Mouse (Mus musculus): ENCODE results near the gene Plcl2. TPM values are rescaled to one million over a fixed set of nuclear protein-coding genes. Genes with fewer than 3 reads are reported as not detected.

Plcl2 gene
- polyA plus RNA-seq, 1 experiment from 2014 or later: 6.7 TPM

DNA sequence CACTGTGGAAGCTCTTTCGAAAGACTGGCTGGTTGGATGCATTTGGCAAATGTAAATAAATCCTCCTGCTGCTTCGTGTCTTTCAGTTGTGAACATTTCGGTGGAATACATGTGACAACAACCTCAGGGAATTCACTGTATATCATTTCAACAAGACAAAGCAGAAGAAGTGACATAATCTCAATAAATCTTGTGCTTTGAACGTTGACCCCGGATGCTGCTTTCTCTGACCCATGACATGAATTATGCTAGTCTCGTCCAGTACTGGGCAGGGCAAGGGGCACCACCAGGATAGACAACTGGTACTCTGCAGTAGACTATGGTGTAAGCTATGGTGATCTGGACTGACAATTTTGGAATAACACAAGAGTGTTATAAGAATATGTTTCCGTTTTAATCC, 28.3 kb upstream of the Plcl2 start:
- WGBS: 48% methylated on average over 7 of the region's 7 CpGs
- H3K9me3 ChIP-seq (ENCODE audit: control insufficient read depth, low read length): no peaks in the 10 kb centered on the region
- H3K4me2 ChIP-seq (ENCODE audit: low read length): no peak overlapping the region
- no peaks in the 10 kb centered on the region for H3K4me1 ChIP-seq (replicated peaks; ENCODE audit: control insufficient read depth, insufficient read depth, low read length)
- no peak overlapping the region for H3K9ac ChIP-seq (ENCODE audit: low read length)
- no peak overlapping the region for H3K4me3 ChIP-seq (ENCODE audit: low read depth, low read length)
- DNase-seq (ENCODE audit: low spot score) (no peak), ATAC-seq (replicated peaks; ENCODE audit: low FRiP score, low TSS enrichment, low read depth) (no peak)
- H3K36me3 ChIP-seq (ENCODE audit: control insufficient read depth, insufficient read depth, low read length): no peaks in the 10 kb centered on the region
- no peaks in the 10 kb centered on the region for H3K27me3 ChIP-seq (replicated peaks; ENCODE audit: control insufficient read depth, insufficient read depth, low read length)
- no peak overlapping the region for H3K27ac ChIP-seq (ENCODE audit: low read depth)

DNA sequence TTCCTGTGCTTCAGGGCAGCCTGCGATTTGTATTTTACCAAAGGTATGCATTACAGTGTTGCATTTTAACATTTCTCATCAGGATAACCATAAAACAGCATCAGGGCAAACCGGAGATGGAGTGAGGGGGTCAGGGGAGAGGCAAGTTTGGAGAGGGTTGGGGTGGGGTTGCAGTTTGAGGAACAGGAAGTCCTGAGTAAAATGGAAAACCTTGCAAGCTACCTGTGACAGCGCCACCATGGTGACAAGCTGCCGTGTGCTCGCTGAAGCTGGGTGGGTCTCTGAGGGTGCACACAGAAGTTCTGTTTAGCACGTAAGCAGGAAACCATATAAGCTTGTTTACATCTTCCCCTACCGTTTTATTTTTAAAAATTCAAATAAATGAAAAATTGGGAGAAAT, 25.5 kb upstream of the Plcl2 start:
- ATAC-seq (replicated peaks; ENCODE audit: low FRiP score, low TSS enrichment, low read depth): no peak
- no peak overlapping the region for H3K4me3 ChIP-seq (ENCODE audit: low read depth, low read length)
- WGBS: 75% methylated on average over 7 of the region's 7 CpGs
- H3K9me3 ChIP-seq (ENCODE audit: control insufficient read depth, low read length): no peaks in the 10 kb centered on the region
- H3K4me1 ChIP-seq (replicated peaks; ENCODE audit: control insufficient read depth, insufficient read depth, low read length): no peaks in the 10 kb centered on the region
- no peaks in the 10 kb centered on the region for H3K27me3 ChIP-seq (replicated peaks; ENCODE audit: control insufficient read depth, insufficient read depth, low read length)
- H3K36me3 ChIP-seq (ENCODE audit: control insufficient read depth, insufficient read depth, low read length): no peaks in the 10 kb centered on the region
- H3K27ac ChIP-seq (ENCODE audit: low read depth): no peak overlapping the region
- H3K4me2 ChIP-seq (ENCODE audit: low read length): no peak overlapping the region
- no peak overlapping the region for H3K9ac ChIP-seq (ENCODE audit: low read length)
- DNase-seq (ENCODE audit: low spot score): no peak

DNA sequence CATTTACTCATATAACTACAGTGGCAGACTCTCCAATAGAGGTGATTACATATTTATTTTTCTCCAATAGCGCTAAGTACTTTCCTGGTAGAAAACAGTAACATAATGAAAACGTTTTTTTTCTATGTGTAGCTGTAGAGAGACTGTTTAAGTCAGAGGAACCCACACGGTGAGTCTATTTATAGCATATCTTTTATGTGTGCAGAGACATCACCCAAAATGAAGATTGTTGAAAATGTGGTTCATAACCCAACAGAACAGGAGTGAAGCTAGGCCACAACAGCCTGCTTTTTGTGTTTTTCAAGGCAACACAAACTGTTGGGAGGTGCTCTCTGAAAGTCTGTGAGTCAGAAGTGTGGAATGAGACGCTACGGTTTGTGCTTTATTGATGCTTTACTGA, 24.2 kb upstream of the Plcl2 start:
- Histone ChIP-seq H3K27me3 (replicated peaks; ENCODE audit: control insufficient read depth, insufficient read depth, low read length) (no peaks in the 10 kb centered on the region), H3K4me3 (ENCODE audit: low read depth, low read length) (no peak overlapping the region), H3K9ac (ENCODE audit: low read length) (no peak overlapping the region), H3K4me1 (replicated peaks; ENCODE audit: control insufficient read depth, insufficient read depth, low read length) (no peaks in the 10 kb centered on the region), H3K9me3 (ENCODE audit: control insufficient read depth, low read length) (no peaks in the 10 kb centered on the region), H3K27ac (ENCODE audit: low read depth) (no peak overlapping the region), H3K4me2 (ENCODE audit: low read length) (no peak overlapping the region), H3K36me3 (ENCODE audit: control insufficient read depth, insufficient read depth, low read length) (no peaks in the 10 kb centered on the region)
- no peak for DNase-seq (ENCODE audit: low spot score)
- no peak for ATAC-seq (replicated peaks; ENCODE audit: low FRiP score, low TSS enrichment, low read depth)
- WGBS: 77% methylated on average over 5 of the region's 5 CpGs

DNA sequence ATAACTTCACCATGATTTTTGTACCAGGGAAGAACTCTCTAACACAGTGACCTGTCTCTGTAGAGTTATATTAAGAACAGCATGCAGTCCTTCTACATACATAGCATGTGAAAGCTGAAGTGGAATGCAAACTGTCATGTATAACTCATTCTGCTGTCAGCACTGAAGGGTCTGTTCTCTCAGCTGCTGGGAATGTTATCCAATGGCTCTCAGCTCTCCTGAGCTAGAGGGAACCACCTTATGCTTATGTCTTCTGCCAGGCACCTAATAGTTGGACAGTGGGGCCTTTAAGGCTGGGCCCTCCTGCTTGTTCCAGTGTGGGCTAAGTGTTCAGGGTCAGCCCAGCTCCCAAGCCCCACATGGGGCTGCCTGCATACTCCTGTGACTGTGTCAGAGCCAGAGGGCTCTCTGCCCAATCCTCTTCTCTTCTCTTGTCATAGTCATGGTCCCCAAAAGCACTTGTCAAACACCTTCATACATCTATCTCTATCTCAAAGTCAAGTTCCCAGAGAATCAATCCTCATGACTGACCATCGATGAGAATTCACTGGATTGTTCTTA, 22.1 kb upstream of the Plcl2 start:
- WGBS: 95% methylated on average over 1 of the region's 1 CpGs
- no peaks in the 10 kb centered on the region for H3K9me3 ChIP-seq (ENCODE audit: control insufficient read depth, low read length)
- ATAC-seq (replicated peaks; ENCODE audit: low FRiP score, low TSS enrichment, low read depth) (no peak), DNase-seq (ENCODE audit: low spot score) (no peak)
- no peaks in the 10 kb centered on the region for H3K4me1 ChIP-seq (replicated peaks; ENCODE audit: control insufficient read depth, insufficient read depth, low read length)
- no peak overlapping the region for H3K9ac ChIP-seq (ENCODE audit: low read length)
- no peaks in the 10 kb centered on the region for H3K36me3 ChIP-seq (ENCODE audit: control insufficient read depth, insufficient read depth, low read length)
- no peak overlapping the region for H3K4me3 ChIP-seq (ENCODE audit: low read depth, low read length)
- no peaks in the 10 kb centered on the region for H3K27me3 ChIP-seq (replicated peaks; ENCODE audit: control insufficient read depth, insufficient read depth, low read length)
- no peak overlapping the region for H3K4me2 ChIP-seq (ENCODE audit: low read length)
- no peak overlapping the region for H3K27ac ChIP-seq (ENCODE audit: low read depth)

DNA sequence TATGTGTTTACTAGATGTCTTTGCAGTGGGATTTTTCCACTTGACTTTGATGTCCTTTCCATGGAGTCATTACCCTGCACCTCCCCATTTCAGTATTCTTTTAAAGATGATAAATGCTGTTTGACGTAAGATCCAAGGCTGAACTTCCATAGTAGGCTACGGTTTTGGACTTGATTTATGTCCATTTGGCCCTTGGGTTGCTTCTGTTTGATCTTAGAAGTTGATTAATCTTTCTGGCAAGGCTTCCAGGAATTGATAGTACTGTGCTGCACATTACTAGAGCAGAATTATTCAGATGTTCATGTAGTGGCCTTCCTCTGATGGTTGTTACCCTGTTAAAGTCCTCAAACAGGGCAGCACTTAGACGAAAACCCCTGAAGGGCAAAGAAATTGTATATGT, 21.5 kb upstream of the Plcl2 start:
- Histone ChIP-seq H3K4me2 (ENCODE audit: low read length) (no peak overlapping the region), H3K27me3 (replicated peaks; ENCODE audit: control insufficient read depth, insufficient read depth, low read length) (no peaks in the 10 kb centered on the region), H3K9ac (ENCODE audit: low read length) (no peak overlapping the region), H3K4me1 (replicated peaks; ENCODE audit: control insufficient read depth, insufficient read depth, low read length) (no peaks in the 10 kb centered on the region), H3K36me3 (ENCODE audit: control insufficient read depth, insufficient read depth, low read length) (no peaks in the 10 kb centered on the region), H3K27ac (ENCODE audit: low read depth) (no peak overlapping the region), H3K9me3 (ENCODE audit: control insufficient read depth, low read length) (no peaks in the 10 kb centered on the region), H3K4me3 (ENCODE audit: low read depth, low read length) (no peak overlapping the region)
- WGBS: 76% methylated on average over 3 of the region's 3 CpGs
- no peak for ATAC-seq (replicated peaks; ENCODE audit: low FRiP score, low TSS enrichment, low read depth)
- DNase-seq (ENCODE audit: low spot score): no peak

DNA sequence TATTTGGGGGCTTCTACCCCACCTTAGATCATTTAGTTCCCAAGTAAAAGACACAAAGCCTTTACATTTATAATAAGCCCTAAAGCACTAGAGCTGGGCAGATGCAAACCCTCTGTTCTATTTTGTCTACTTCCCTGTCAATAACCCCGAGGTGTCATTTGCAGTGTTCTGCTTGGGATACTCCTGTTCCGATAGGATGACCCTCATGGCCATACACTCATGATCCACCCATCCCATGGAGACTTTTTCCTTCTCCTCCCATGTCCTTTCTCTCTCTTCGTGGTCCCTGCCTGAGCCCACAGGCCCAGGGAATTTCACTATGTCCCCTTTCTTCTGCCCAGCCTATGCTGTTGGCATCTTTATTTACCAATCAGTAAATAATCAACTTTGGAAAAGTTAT, 20.8 kb upstream of the Plcl2 start:
- no peaks in the 10 kb centered on the region for H3K9me3 ChIP-seq (ENCODE audit: control insufficient read depth, low read length)
- ATAC-seq (replicated peaks; ENCODE audit: low FRiP score, low TSS enrichment, low read depth) (no peak), DNase-seq (ENCODE audit: low spot score) (no peak)
- H3K27ac ChIP-seq (ENCODE audit: low read depth): no peak overlapping the region
- H3K9ac ChIP-seq (ENCODE audit: low read length): no peak overlapping the region
- H3K27me3 ChIP-seq (replicated peaks; ENCODE audit: control insufficient read depth, insufficient read depth, low read length): no peaks in the 10 kb centered on the region
- H3K4me1 ChIP-seq (replicated peaks; ENCODE audit: control insufficient read depth, insufficient read depth, low read length): no peaks in the 10 kb centered on the region
- WGBS: 83% methylated on average over 3 of the region's 3 CpGs
- no peak overlapping the region for H3K4me2 ChIP-seq (ENCODE audit: low read length)
- no peak overlapping the region for H3K4me3 ChIP-seq (ENCODE audit: low read depth, low read length)
- no peaks in the 10 kb centered on the region for H3K36me3 ChIP-seq (ENCODE audit: control insufficient read depth, insufficient read depth, low read length)

DNA sequence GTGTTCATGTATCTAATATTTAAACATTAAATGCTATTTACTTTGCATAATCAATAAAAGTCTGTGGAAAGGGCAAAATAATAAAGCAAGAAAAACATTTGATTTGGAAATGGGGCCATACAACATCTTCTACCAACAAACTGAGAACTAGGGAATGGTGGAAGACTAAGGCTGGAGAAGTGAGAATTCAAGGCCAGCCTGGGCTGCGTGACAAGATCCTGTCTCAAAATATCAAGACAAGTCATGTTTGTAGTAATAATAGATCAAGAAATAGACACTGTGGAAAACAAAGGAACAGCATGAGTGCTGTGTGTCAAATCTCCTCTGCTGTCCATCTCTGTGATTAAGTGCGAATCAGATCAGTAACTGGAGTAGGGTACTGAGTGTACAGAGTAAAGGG, 20.3 kb upstream of the Plcl2 start:
- H3K9ac ChIP-seq (ENCODE audit: low read length): no peak overlapping the region
- H3K27ac ChIP-seq (ENCODE audit: low read depth): no peak overlapping the region
- no peaks in the 10 kb centered on the region for H3K4me1 ChIP-seq (replicated peaks; ENCODE audit: control insufficient read depth, insufficient read depth, low read length)
- ATAC-seq (replicated peaks; ENCODE audit: low FRiP score, low TSS enrichment, low read depth) (no peak), DNase-seq (ENCODE audit: low spot score) (no peak)
- H3K4me2 ChIP-seq (ENCODE audit: low read length): no peak overlapping the region
- WGBS: 89% methylated on average over 2 of the region's 2 CpGs
- H3K9me3 ChIP-seq (ENCODE audit: control insufficient read depth, low read length): no peaks in the 10 kb centered on the region
- no peaks in the 10 kb centered on the region for H3K36me3 ChIP-seq (ENCODE audit: control insufficient read depth, insufficient read depth, low read length)
- H3K4me3 ChIP-seq (ENCODE audit: low read depth, low read length): no peak overlapping the region
- no peaks in the 10 kb centered on the region for H3K27me3 ChIP-seq (replicated peaks; ENCODE audit: control insufficient read depth, insufficient read depth, low read length)

DNA sequence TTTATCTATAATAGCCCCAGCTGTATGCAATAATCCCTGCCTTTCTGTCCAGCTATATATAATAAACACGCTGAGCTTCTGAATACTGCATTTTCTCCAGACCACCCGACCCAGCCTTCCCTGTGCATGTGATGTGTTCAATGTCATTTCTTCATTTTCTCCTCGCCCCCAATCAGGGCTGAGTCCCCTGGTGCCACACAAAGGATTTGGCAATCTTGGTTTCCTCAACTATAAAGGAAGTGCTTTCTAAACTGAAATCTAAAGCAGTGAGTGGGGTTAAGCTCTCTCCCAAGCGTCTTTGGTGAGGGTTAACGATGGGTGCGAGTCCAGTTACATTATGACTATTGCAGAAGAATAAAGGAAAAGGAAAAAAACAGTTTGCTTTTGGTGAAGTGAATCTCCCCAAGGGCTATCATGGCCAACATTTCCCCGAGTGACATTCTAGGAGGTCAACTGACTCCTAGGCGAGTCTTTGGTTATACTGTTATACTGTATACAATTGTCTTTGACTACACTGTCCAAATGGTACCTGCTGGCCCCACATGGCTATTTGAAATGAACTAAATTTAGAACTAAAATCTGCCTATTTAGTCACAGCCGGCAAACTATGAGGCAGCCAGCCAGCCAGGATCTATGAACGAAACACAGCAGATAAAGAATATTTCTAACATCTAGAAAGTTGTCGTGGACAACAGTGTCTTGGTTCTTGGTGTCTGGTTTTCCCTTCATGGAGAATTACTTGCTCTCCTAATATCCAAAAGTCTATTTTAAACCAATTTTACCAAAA, 18.4 kb upstream of the Plcl2 start:
- ATAC-seq (replicated peaks; ENCODE audit: low FRiP score, low TSS enrichment, low read depth) (no peak), DNase-seq (ENCODE audit: low spot score) (no peak)
- Histone ChIP-seq H3K4me3 (ENCODE audit: low read depth, low read length) (no peak overlapping the region), H3K9ac (ENCODE audit: low read length) (no peak overlapping the region), H3K4me2 (ENCODE audit: low read length) (no peak overlapping the region), H3K36me3 (ENCODE audit: control insufficient read depth, insufficient read depth, low read length) (no peaks in the 10 kb centered on the region), H3K9me3 (ENCODE audit: control insufficient read depth, low read length) (no peaks in the 10 kb centered on the region), H3K27me3 (replicated peaks; ENCODE audit: control insufficient read depth, insufficient read depth, low read length) (no peaks in the 10 kb centered on the region), H3K27ac (ENCODE audit: low read depth) (no peak overlapping the region), H3K4me1 (replicated peaks; ENCODE audit: control insufficient read depth, insufficient read depth, low read length) (no peaks in the 10 kb centered on the region)
- WGBS: 87% methylated on average over 11 of the region's 11 CpGs

DNA sequence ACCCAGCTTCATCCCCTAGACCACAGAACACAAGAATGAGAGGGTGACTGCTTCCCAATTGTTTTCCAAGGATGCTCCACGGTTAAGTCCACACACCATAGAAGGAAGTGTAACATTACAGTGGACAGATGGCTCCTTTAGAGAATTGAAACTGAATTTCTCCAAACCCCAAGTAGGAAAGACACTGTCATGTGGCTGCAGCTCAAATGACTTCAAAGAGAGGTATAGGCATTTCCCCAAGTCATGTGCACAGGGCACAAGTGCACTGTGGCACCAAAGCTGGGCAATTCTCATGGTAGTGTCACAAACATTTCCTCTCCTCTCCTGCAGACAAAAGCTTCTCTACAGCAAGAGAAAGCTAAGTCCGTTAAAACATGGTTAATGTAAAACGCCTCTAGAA, 17.7 kb upstream of the Plcl2 start:
- DNase-seq (ENCODE audit: low spot score) (no peak), ATAC-seq (replicated peaks; ENCODE audit: low FRiP score, low TSS enrichment, low read depth) (no peak)
- Histone ChIP-seq H3K4me1 (replicated peaks; ENCODE audit: control insufficient read depth, insufficient read depth, low read length) (no peaks in the 10 kb centered on the region), H3K4me3 (ENCODE audit: low read depth, low read length) (no peak overlapping the region), H3K9me3 (ENCODE audit: control insufficient read depth, low read length) (no peaks in the 10 kb centered on the region), H3K27me3 (replicated peaks; ENCODE audit: control insufficient read depth, insufficient read depth, low read length) (no peaks in the 10 kb centered on the region), H3K9ac (ENCODE audit: low read length) (no peak overlapping the region), H3K27ac (ENCODE audit: low read depth) (no peak overlapping the region), H3K36me3 (ENCODE audit: control insufficient read depth, insufficient read depth, low read length) (no peaks in the 10 kb centered on the region), H3K4me2 (ENCODE audit: low read length) (no peak overlapping the region)
- 81% methylated on average over 3 of the region's 3 CpGs for WGBS
